Mouse (Mus musculus) kidney, adult 2 months (tissue): Measurements from ENCODE around the gene Gm8298.
"Not testable (repeated sequence)": the region's sequence is repeated elsewhere in the genome, so short reads cannot be mapped to it uniquely, and the experiment has no call there.

Experiments
- CTCF ChIP-seq: fragments of 200-500 bp; conservative IDR thresholded peaks from 2 replicates; pipeline ENCODE4 v1.5.1; 2011; ENCODE audit warnings: low read depth, mild to moderate bottlenecking, control low read depth, low read length, moderate library complexity, mixed read lengths; ENCODE audit not compliant: insufficient read depth, insufficient read length
- POLR2A ChIP-seq: fragments of 200-500 bp; IDR thresholded peaks from one replicate; pipeline ENCODE4 v1.6.1; 2011; ENCODE audit warnings: low read depth, low read length, control low read depth

GRCm38 (mm10) chr3:59877601-59878000 lies 16.8 kb downstream of the Gm8298 start:
- not testable (repeated sequence) for TF ChIP-seq POLR2A, CTCF
